Mouse (Mus musculus): ENCODE results near the gene Stx1a. TPM values are rescaled to one million over a fixed set of nuclear protein-coding genes. Genes with fewer than 3 reads are reported as not detected.
A peak's percentile ranks its signal among the peaks of the same experiment; 100 is the strongest.

The Stx1a gene
- polyA plus RNA-seq, 1 experiment: 23.7 TPM

GRCm38 (mm10) chr5:135010841-135011743 lies 12.2 kb upstream of the Stx1a start:
- Histone ChIP-seq H3K4me1 (replicated peaks; ENCODE audit: control insufficient read depth, insufficient read depth, low read length) (peaks cover 12% of the 10 kb centered on the region), H3K36me3 (ENCODE audit: control insufficient read depth, insufficient read depth, low read length) (no peaks in the 10 kb centered on the region), H3K27me3 (ENCODE audit: control insufficient read depth, insufficient read depth, low read length) (no peaks in the 10 kb centered on the region), H3K4me3 (ENCODE audit: control insufficient read depth, insufficient read depth, low read length) (no peak overlapping the region), H3K27ac (ENCODE audit: control insufficient read depth, insufficient read depth, low read length) (no peak overlapping the region)
- 95% methylated on average over 25 of the region's 25 CpGs for WGBS
- TF ChIP-seq CTCF (IDR thresholded peaks at IDR 0.05; ENCODE audit: borderline replicate concordance, control insufficient read depth, extremely low read depth, insufficient read depth, low read length, poor library complexity) (no peak), POLR2A (IDR thresholded peaks at IDR 0.05; ENCODE audit: control insufficient read depth, extremely low read depth, insufficient read depth, low read length, poor library complexity) (no peak)
- DNase-seq: no peak

GRCm38 (mm10) chr5:135011809-135012613 lies 11.3 kb upstream of the Stx1a start:
- 91% methylated on average over 26 of the region's 26 CpGs for WGBS
- H3K4me1 ChIP-seq (replicated peaks; ENCODE audit: control insufficient read depth, insufficient read depth, low read length): peaks cover 12% of the 10 kb centered on the region
- TF ChIP-seq CTCF (IDR thresholded peaks at IDR 0.05; ENCODE audit: borderline replicate concordance, control insufficient read depth, extremely low read depth, insufficient read depth, low read length, poor library complexity) (no peak), POLR2A (IDR thresholded peaks at IDR 0.05; ENCODE audit: control insufficient read depth, extremely low read depth, insufficient read depth, low read length, poor library complexity) (no peak)
- H3K27me3 ChIP-seq (ENCODE audit: control insufficient read depth, insufficient read depth, low read length): no peaks in the 10 kb centered on the region
- no peaks in the 10 kb centered on the region for H3K36me3 ChIP-seq (ENCODE audit: control insufficient read depth, insufficient read depth, low read length)
- H3K27ac ChIP-seq (ENCODE audit: control insufficient read depth, insufficient read depth, low read length): no peak overlapping the region
- DNase-seq: no peak
- H3K4me3 ChIP-seq (ENCODE audit: control insufficient read depth, insufficient read depth, low read length): no peak overlapping the region

GRCm38 (mm10) chr5:135012671-135013441 lies 10.4 kb upstream of the Stx1a start:
- H3K4me1 ChIP-seq (replicated peaks; ENCODE audit: control insufficient read depth, insufficient read depth, low read length): peaks cover 12% of the 10 kb centered on the region
- TF ChIP-seq POLR2A (IDR thresholded peaks at IDR 0.05; ENCODE audit: control insufficient read depth, extremely low read depth, insufficient read depth, low read length, poor library complexity) (no peak), CTCF (IDR thresholded peaks at IDR 0.05; ENCODE audit: borderline replicate concordance, control insufficient read depth, extremely low read depth, insufficient read depth, low read length, poor library complexity) (peak; percentile 85)
- no peaks in the 10 kb centered on the region for H3K36me3 ChIP-seq (ENCODE audit: control insufficient read depth, insufficient read depth, low read length)
- DNase-seq: peak; percentile 85
- no peaks in the 10 kb centered on the region for H3K27me3 ChIP-seq (ENCODE audit: control insufficient read depth, insufficient read depth, low read length)
- H3K4me3 ChIP-seq (ENCODE audit: control insufficient read depth, insufficient read depth, low read length): no peak overlapping the region
- WGBS: 28% methylated on average over 16 of the region's 16 CpGs
- no peak overlapping the region for H3K27ac ChIP-seq (ENCODE audit: control insufficient read depth, insufficient read depth, low read length)

- no peak overlapping the region for H3K27ac ChIP-seq (ENCODE audit: control insufficient read depth, insufficient read depth, low read length)
- DNase-seq: peak; percentile 87
- TF ChIP-seq POLR2A (IDR thresholded peaks at IDR 0.05; ENCODE audit: control insufficient read depth, extremely low read depth, insufficient read depth, low read length, poor library complexity) (no peak), CTCF (IDR thresholded peaks at IDR 0.05; ENCODE audit: borderline replicate concordance, control insufficient read depth, extremely low read depth, insufficient read depth, low read length, poor library complexity) (peak; percentile 87; the same call in 1 of the 2 replicates)
- H3K4me1 ChIP-seq (replicated peaks; ENCODE audit: control insufficient read depth, insufficient read depth, low read length): peaks cover 4% of the 10 kb centered on the region; the same call in 1 of the 2 replicates
- no peaks in the 10 kb centered on the region for H3K36me3 ChIP-seq (ENCODE audit: control insufficient read depth, insufficient read depth, low read length)
- H3K4me3 ChIP-seq (ENCODE audit: control insufficient read depth, insufficient read depth, low read length): no peak overlapping the region
- WGBS: 15% methylated on average over 7 of the region's 7 CpGs
- no peaks in the 10 kb centered on the region for H3K27me3 ChIP-seq (ENCODE audit: control insufficient read depth, insufficient read depth, low read length)
These were observed 7.8 kb upstream of the Stx1a start for GRCm38 (mm10) chr5:135015497-135015896.

- TF ChIP-seq POLR2A (IDR thresholded peaks at IDR 0.05; ENCODE audit: control insufficient read depth, extremely low read depth, insufficient read depth, low read length, poor library complexity) (no peak), CTCF (IDR thresholded peaks at IDR 0.05; ENCODE audit: borderline replicate concordance, control insufficient read depth, extremely low read depth, insufficient read depth, low read length, poor library complexity) (no peak)
These were observed 7.0 kb upstream of the Stx1a start for GRCm38 (mm10) chr5:135016224-135016759.

More at GRCm38 (mm10) chr5:135016224-135016759, 7.0 kb upstream of the Stx1a start:
- no peak for DNase-seq
- Histone ChIP-seq H3K4me3 (ENCODE audit: control insufficient read depth, insufficient read depth, low read length) (no peak overlapping the region), H3K27ac (ENCODE audit: control insufficient read depth, insufficient read depth, low read length) (no peak overlapping the region), H3K36me3 (ENCODE audit: control insufficient read depth, insufficient read depth, low read length) (no peaks in the 10 kb centered on the region), H3K27me3 (ENCODE audit: control insufficient read depth, insufficient read depth, low read length) (no peaks in the 10 kb centered on the region), H3K4me1 (replicated peaks; ENCODE audit: control insufficient read depth, insufficient read depth, low read length) (no peaks in the 10 kb centered on the region)
- WGBS: 68% methylated on average over 4 of the region's 4 CpGs
